Mouse (Mus musculus) midbrain, embryonic 11.5 days (tissue): Measurements from ENCODE around the gene Rtn4rl1. TPM values are rescaled to one million over a fixed set of nuclear protein-coding genes. Genes with fewer than 3 reads are reported as not detected.
"Not testable (repeated sequence)": the region's sequence is repeated elsewhere in the genome, so short reads cannot be mapped to it uniquely, and the experiment has no call there.

Source experiments
- ATAC-seq: fragments of 200-750 bp; cut with Nextera tagmentation; 2 replicates; pipeline ENCODE4 v1.8.0; 2017; ENCODE audit warnings: moderate TSS enrichment, moderate library complexity; ENCODE audit not compliant: low FRiP score
- DNase-seq: peaks from one replicate; pipeline ENCODE4 v3.0.0; 2015; ENCODE audit warnings: low spot score; ENCODE audit errors: missing footprints
- H3K27ac ChIP-seq: fragments of 300-500 bp; sonication (generic); 2 replicates; pipeline ENCODE4 v1.5.1; 2014; ENCODE audit warnings: low read depth, low read length
- H3K27me3 ChIP-seq: fragments of 300-500 bp; sonication (generic); 2 replicates; pipeline ENCODE4 v1.6.1; 2014; ENCODE audit warnings: mild to moderate bottlenecking, low read length, moderate library complexity, mixed read lengths; ENCODE audit not compliant: control insufficient read depth, insufficient read depth
- H3K36me3 ChIP-seq: fragments of 300-500 bp; sonication (generic); 2 replicates; pipeline ENCODE4 v1.6.1; 2014; ENCODE audit warnings: mild to moderate bottlenecking, low read length, moderate library complexity, mixed read lengths; ENCODE audit not compliant: control insufficient read depth, insufficient read depth
- H3K4me1 ChIP-seq: fragments of 300-500 bp; sonication (generic); 2 replicates; pipeline ENCODE4 v1.6.1; 2014; ENCODE audit warnings: low read length; ENCODE audit not compliant: control insufficient read depth, insufficient read depth
- H3K4me2 ChIP-seq: fragments of 300-500 bp; sonication (generic); 2 replicates; pipeline ENCODE4 v1.6.1; 2014; ENCODE audit warnings: mild to moderate bottlenecking, moderate library complexity
- H3K4me3 ChIP-seq: fragments of 300-500 bp; sonication (generic); 2 replicates; pipeline ENCODE4 v1.5.1; 2014; ENCODE audit warnings: low read depth, low read length
- H3K9ac ChIP-seq: fragments of 300-500 bp; sonication (generic); 2 replicates; pipeline ENCODE4 v1.6.1; 2014; ENCODE audit warnings: low read length
- H3K9me3 ChIP-seq: fragments of 300-500 bp; sonication (generic); 2 replicates; pipeline ENCODE4 v1.6.1; 2016; ENCODE audit warnings: low read length; ENCODE audit not compliant: control insufficient read depth
- WGBS: fragments of 180-500 bp; shearing (Covaris S2); extraction: QIAGEN DNeasy Blood & Tissue Kit; methylation state at CpG from one replicate; pipeline ENCODE4 v1.1.7; 2014; 5-methylcytosine and 5-hydroxymethylcytosine counted together
- polyA plus RNA-seq: library from polyadenylated mRNA; unstranded; fragments of >200 nt; fragmentation: Nextera tagmentation; extraction: Ambion mirVana; gene quantifications from 2 replicates; pipeline ENCODE4 v1.2.1, GENCODE M21; 2014

The Rtn4rl1 gene
- polyA plus RNA-seq, 1 experiment from 2014 or later = 4.6 TPM

- Histone ChIP-seq H3K9ac (peak within 1 kb of the TSS; percentile 38; the same call in 1 of the 2 replicates), H3K4me3 (peak within 1 kb of the TSS; percentile 41), H3K4me1 (peaks cover 50% of the 10 kb centered on the region), H3K27me3 (peaks cover 87% of the 10 kb centered on the region), H3K36me3 (no peaks in the 10 kb centered on the region), H3K9me3 (no peaks in the 10 kb centered on the region), H3K4me2 (peak within 1 kb of the TSS; percentile 70), H3K27ac (no peak within 1 kb of the TSS)
- WGBS = 7% methylated on average over 23 of the region's 23 CpGs
- no peak for ATAC-seq
- peak; percentile 91 for DNase-seq
Measured at GRCm38 (mm10) chr11:75169405-75170080, 24.0 kb upstream of the Rtn4rl1 start, which contains the start of gene Hic1. TSS of gene Hic1 (minus strand) at chr11:75169519.

GRCm38 (mm10) chr11:75170136-75170751, 23.3 kb upstream of the Rtn4rl1 start:
- Histone ChIP-seq H3K4me2 (peak overlapping the region; percentile 61), H3K9me3 (no peaks in the 10 kb centered on the region), H3K9ac (peak overlapping the region; percentile 36; the same call in 1 of the 2 replicates), H3K36me3 (no peaks in the 10 kb centered on the region), H3K27ac (no peak overlapping the region), H3K4me1 (peaks cover 50% of the 10 kb centered on the region), H3K4me3 (peak overlapping the region; percentile 34), H3K27me3 (peaks cover 80% of the 10 kb centered on the region)
- WGBS = under 1% methylated on average over 36 of the region's 38 CpGs
- ATAC-seq (peak; percentile 53), DNase-seq (peak; percentile 99)

- ATAC-seq (no peak), DNase-seq (no peak)
- peaks cover 70% of the 10 kb centered on the region for H3K27me3 ChIP-seq
- no peak overlapping the region for H3K9ac ChIP-seq
- H3K27ac ChIP-seq = no peak overlapping the region
- no peaks in the 10 kb centered on the region for H3K36me3 ChIP-seq
- no peak overlapping the region for H3K4me2 ChIP-seq
- peaks cover 48% of the 10 kb centered on the region for H3K4me1 ChIP-seq
- no peak overlapping the region for H3K4me3 ChIP-seq
- 6% methylated on average over 17 of the region's 17 CpGs for WGBS
- H3K9me3 ChIP-seq = no peaks in the 10 kb centered on the region
Measured at GRCm38 (mm10) chr11:75171186-75171865, 22.3 kb upstream of the Rtn4rl1 start.

- H3K4me2 ChIP-seq = peak overlapping the region; percentile 57
- WGBS = under 1% methylated on average over 75 of the region's 75 CpGs
- no peaks in the 10 kb centered on the region for H3K9me3 ChIP-seq
- ATAC-seq (no peak), DNase-seq (peak; percentile 92)
- H3K27ac ChIP-seq = no peak overlapping the region
- H3K9ac ChIP-seq = peak overlapping the region; percentile 3; the same call in 1 of the 2 replicates
- no peaks in the 10 kb centered on the region; the same call in 1 of the 2 replicates for H3K36me3 ChIP-seq
- peak overlapping the region; percentile 41 for H3K4me3 ChIP-seq
- peaks cover 59% of the 10 kb centered on the region for H3K27me3 ChIP-seq
- peaks cover 41% of the 10 kb centered on the region for H3K4me1 ChIP-seq
Measured at GRCm38 (mm10) chr11:75172151-75173094, 21.2 kb upstream of the Rtn4rl1 start.

- ATAC-seq (peak; percentile 66), DNase-seq (peak; percentile 99)
- H3K4me2 ChIP-seq = peak overlapping the region; percentile 57
- H3K36me3 ChIP-seq = no peaks in the 10 kb centered on the region; the same call in 1 of the 2 replicates
- H3K27me3 ChIP-seq = peaks cover 50% of the 10 kb centered on the region
- no peak overlapping the region for H3K27ac ChIP-seq
- peak overlapping the region; percentile 41 for H3K4me3 ChIP-seq
- under 1% methylated on average over 70 of the region's 71 CpGs for WGBS
- H3K4me1 ChIP-seq = peaks cover 43% of the 10 kb centered on the region
- H3K9me3 ChIP-seq = no peaks in the 10 kb centered on the region
- peak overlapping the region; percentile 3; the same call in 1 of the 2 replicates for H3K9ac ChIP-seq
Measured at GRCm38 (mm10) chr11:75173095-75173798, 20.3 kb upstream of the Rtn4rl1 start.

- Histone ChIP-seq H3K27ac (no peak overlapping the region), H3K27me3 (peaks cover 45% of the 10 kb centered on the region), H3K9me3 (no peaks in the 10 kb centered on the region), H3K36me3 (no peaks in the 10 kb centered on the region; the same call in 1 of the 2 replicates), H3K4me2 (peak overlapping the region; percentile 57), H3K9ac (no peak overlapping the region), H3K4me1 (peaks cover 37% of the 10 kb centered on the region), H3K4me3 (peak overlapping the region; percentile 41)
- 5% methylated on average over 15 of the region's 15 CpGs for WGBS
- ATAC-seq (no peak), DNase-seq (no peak)
Measured at GRCm38 (mm10) chr11:75173799-75174165, 19.8 kb upstream of the Rtn4rl1 start.

- not testable (repeated sequence) for H3K9me3 ChIP-seq, H3K4me2 ChIP-seq, H3K9ac ChIP-seq, ATAC-seq, H3K27ac ChIP-seq, H3K4me3 ChIP-seq, H3K36me3 ChIP-seq
- DNase-seq = peak; percentile 59
- peaks cover 37% of the 10 kb centered on the region for H3K27me3 ChIP-seq
- 80% methylated on average over 6 of the region's 6 CpGs for WGBS
- peaks cover 34% of the 10 kb centered on the region for H3K4me1 ChIP-seq
Measured at GRCm38 (mm10) chr11:75174574-75174973, 19.0 kb upstream of the Rtn4rl1 start.

- Histone ChIP-seq H3K36me3 (peaks cover 3% of the 10 kb centered on the region; the same call in 1 of the 2 replicates), H3K9me3 (no peaks in the 10 kb centered on the region), H3K4me3 (peak overlapping the region; percentile 82), H3K27me3 (peaks cover 3% of the 10 kb centered on the region), H3K27ac (no peak overlapping the region), H3K4me1 (peaks cover 13% of the 10 kb centered on the region), H3K9ac (peak overlapping the region; percentile 80), H3K4me2 (peak overlapping the region; percentile 68)
- no peak for DNase-seq
- no peak for ATAC-seq
- WGBS = 52% methylated on average over 12 of the region's 12 CpGs
Measured at GRCm38 (mm10) chr11:75178011-75178410, 15.6 kb upstream of the Rtn4rl1 start.
